Mouse (Mus musculus): ENCODE data around the gene Ccdc158. TPM values are rescaled to one million over a fixed set of nuclear protein-coding genes. Genes with fewer than 3 reads are reported as not detected.

The Ccdc158 gene
- total RNA-seq, 2 experiments from 2014 or later: 0.50 to 0.74 TPM

GRCm38 (mm10) chr5:92688124-92688523, 13.1 kb upstream of the Ccdc158 start:
- no peak for DNase-seq (ENCODE audit: low spot score in 2 of 2)

- DNase-seq (ENCODE audit: low spot score in 2 of 2): no peak
Observed at GRCm38 (mm10) chr5:92684715-92685460, 9.8 kb upstream of the Ccdc158 start.

- DNase-seq (ENCODE audit: low spot score in 2 of 2): no peak
Observed at GRCm38 (mm10) chr5:92683871-92684475, 8.9 kb upstream of the Ccdc158 start.

- DNase-seq (ENCODE audit: low spot score in 2 of 2): peak in 1 of 2 experiments; percentile 16
Observed at GRCm38 (mm10) chr5:92683351-92683807, 8.3 kb upstream of the Ccdc158 start, which contains the start of gene Shroom3. Shroom3 (plus strand) TSS chr5:92683435.

GRCm38 (mm10) chr5:92682621-92683348, 7.7 kb upstream of the Ccdc158 start:
- peak; percentile 10 to 32 for DNase-seq (ENCODE audit: low spot score in 2 of 2)

GRCm38 (mm10) chr5:92681861-92682260, 6.8 kb upstream of the Ccdc158 start:
- no peak for DNase-seq (ENCODE audit: low spot score in 2 of 2)

GRCm38 (mm10) chr5:92679441-92679840, 4.4 kb upstream of the Ccdc158 start:
- DNase-seq (ENCODE audit: low spot score in 2 of 2): peak; percentile 30 to 56

GRCm38 (mm10) chr5:92675574-92675920, 476 bp upstream of the Ccdc158 start:
- DNase-seq (ENCODE audit: low spot score in 2 of 2): no peak

GRCm38 (mm10) chr5:92666860-92667259, 8.2 kb downstream of the Ccdc158 start:
- DNase-seq (ENCODE audit: low spot score in 2 of 2): no peak

- DNase-seq (ENCODE audit: low spot score in 2 of 2): no peak
Observed at GRCm38 (mm10) chr5:92664321-92664720, 10.8 kb downstream of the Ccdc158 start.

GRCm38 (mm10) chr5:92656256-92656655, 18.8 kb downstream of the Ccdc158 start:
- peak; percentile 72 to 73 for DNase-seq (ENCODE audit: low spot score in 2 of 2)

- DNase-seq (ENCODE audit: low spot score in 2 of 2): no peak
Observed at GRCm38 (mm10) chr5:92640861-92641260, 34.2 kb downstream of the Ccdc158 start.

GRCm38 (mm10) chr5:92635891-92636290, 39.2 kb downstream of the Ccdc158 start:
- DNase-seq (ENCODE audit: low spot score in 2 of 2): no peak

- DNase-seq (ENCODE audit: low spot score in 2 of 2): no peak
Observed at GRCm38 (mm10) chr5:92634916-92635315, 40.2 kb downstream of the Ccdc158 start.

GRCm38 (mm10) chr5:92633526-92633925, 41.5 kb downstream of the Ccdc158 start:
- no peak for DNase-seq (ENCODE audit: low spot score in 2 of 2)

GRCm38 (mm10) chr5:92627896-92628295, 47.2 kb downstream of the Ccdc158 start:
- no peak for DNase-seq (ENCODE audit: low spot score in 2 of 2)

- DNase-seq (ENCODE audit: low spot score in 2 of 2): no peak
Observed at GRCm38 (mm10) chr5:92621883-92622282, 53.2 kb downstream of the Ccdc158 start.

GRCm38 (mm10) chr5:92612756-92613155, 62.3 kb downstream of the Ccdc158 start:
- no peak for DNase-seq (ENCODE audit: low spot score in 2 of 2)

GRCm38 (mm10) chr5:92607492-92608229, 67.4 kb downstream of the Ccdc158 start:
- no peak for DNase-seq (ENCODE audit: low spot score in 2 of 2)

GRCm38 (mm10) chr5:92604452-92605247, 70.4 kb downstream of the Ccdc158 start:
- peak in 1 of 2 experiments; percentile 20 for DNase-seq (ENCODE audit: low spot score in 2 of 2)
